Mouse (Mus musculus): ENCODE results near the gene Zfp575. TPM values are rescaled to one million over a fixed set of nuclear protein-coding genes. Genes with fewer than 3 reads are reported as not detected.

The Zfp575 gene
- 1.4 TPM in 2 replicates for polyA plus RNA-seq (2012; rRNA removed)

GRCm38 (mm10) chr7:24587330-24588105, at the start of gene Zfp575, which contains the start of gene Ethe1:
Gene Zfp575 (minus strand): TSS chr7:24587641.
Gene Ethe1 (plus strand): TSS chr7:24587543.
- 7% methylated on average over 30 of the region's 30 CpGs for WGBS
- Histone ChIP-seq H3K4me1 (ENCODE audit: control insufficient read depth, insufficient read depth, low read length) (no peaks in the 10 kb centered on the region), H3K27ac (ENCODE audit: insufficient read depth, low read length) (no peak within 1 kb of the TSS), H3K27me3 (ENCODE audit: control insufficient read depth, insufficient read depth, low read length) (no peaks in the 10 kb centered on the region), H3K4me3 (replicated peaks; ENCODE audit: insufficient read depth, low read depth, low read length) (peak within 1 kb of the TSS; percentile 56)
- DNase-seq = peak; percentile 44 to 50
- TF ChIP-seq CTCF (IDR thresholded peaks at IDR 0.05; ENCODE audit: borderline replicate concordance, insufficient read depth, low read depth, low read length) = no peak
- peak; percentile 71; the same call in 1 of the 2 replicates for TF ChIP-seq POLR2A (IDR thresholded peaks at IDR 0.05; ENCODE audit: borderline replicate concordance, insufficient read depth, low read length)

DNA sequence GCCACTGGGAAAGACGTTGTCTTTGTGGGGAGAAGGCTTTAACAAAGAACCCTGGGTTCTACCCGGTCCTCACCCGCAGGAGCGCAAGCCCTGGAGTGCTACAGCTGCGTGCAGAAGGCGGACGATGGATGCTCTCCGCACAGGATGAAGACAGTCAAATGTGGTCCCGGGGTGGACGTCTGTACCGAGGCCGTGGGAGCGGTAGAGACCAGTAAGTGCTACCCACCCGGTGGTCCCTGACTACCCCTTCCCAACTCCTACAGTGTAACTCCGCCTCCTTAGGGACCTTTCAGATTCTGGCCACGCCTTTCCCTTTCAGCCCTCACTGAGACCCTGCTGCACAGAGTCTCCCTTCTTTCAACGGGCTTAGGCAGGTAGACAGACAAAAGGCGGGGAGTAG, 49.6 kb upstream of the Zfp575 start:
- no peak overlapping the region for H3K4me3 ChIP-seq (replicated peaks; ENCODE audit: insufficient read depth, low read depth, low read length)
- WGBS = 4% methylated on average over 18 of the region's 18 CpGs
- DNase-seq = no peak
- no peaks in the 10 kb centered on the region for H3K4me1 ChIP-seq (ENCODE audit: control insufficient read depth, insufficient read depth, low read length)
- no peak overlapping the region for H3K27ac ChIP-seq (ENCODE audit: insufficient read depth, low read length)
- no peak for TF ChIP-seq CTCF (IDR thresholded peaks at IDR 0.05; ENCODE audit: borderline replicate concordance, insufficient read depth, low read depth, low read length)
- TF ChIP-seq POLR2A (IDR thresholded peaks at IDR 0.05; ENCODE audit: borderline replicate concordance, insufficient read depth, low read length) = no peak
- peaks cover 1% of the 10 kb centered on the region for H3K27me3 ChIP-seq (ENCODE audit: control insufficient read depth, insufficient read depth, low read length)

DNA sequence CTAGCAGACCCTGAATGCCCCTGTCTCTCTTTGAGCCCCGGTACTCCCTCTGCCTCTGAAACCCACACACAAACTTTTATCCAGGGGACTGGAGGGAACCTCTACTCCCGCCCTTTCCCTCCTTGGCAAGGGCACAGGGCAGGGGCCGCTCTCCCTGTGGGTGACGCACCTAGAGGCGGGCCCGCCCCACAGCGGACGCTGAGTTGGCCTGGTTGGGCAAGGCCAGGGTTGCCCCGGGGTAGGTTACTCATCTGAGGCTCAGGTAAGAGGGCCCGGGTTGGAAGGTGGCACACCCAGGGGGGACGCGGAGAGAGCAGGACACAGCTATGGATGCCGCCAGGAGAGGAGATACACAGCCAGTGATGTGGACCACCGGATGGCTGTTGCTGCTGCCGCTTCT, 48.8 kb upstream of the Zfp575 start, which contains the start of gene Lypd3:
TSS of gene Lypd3 (plus strand) at position 287 of the 400 bp plus-strand sequence.
- WGBS = 22% methylated on average over 15 of the region's 15 CpGs
- H3K27me3 ChIP-seq (ENCODE audit: control insufficient read depth, insufficient read depth, low read length) = peaks cover 1% of the 10 kb centered on the region
- DNase-seq = no peak

DNA sequence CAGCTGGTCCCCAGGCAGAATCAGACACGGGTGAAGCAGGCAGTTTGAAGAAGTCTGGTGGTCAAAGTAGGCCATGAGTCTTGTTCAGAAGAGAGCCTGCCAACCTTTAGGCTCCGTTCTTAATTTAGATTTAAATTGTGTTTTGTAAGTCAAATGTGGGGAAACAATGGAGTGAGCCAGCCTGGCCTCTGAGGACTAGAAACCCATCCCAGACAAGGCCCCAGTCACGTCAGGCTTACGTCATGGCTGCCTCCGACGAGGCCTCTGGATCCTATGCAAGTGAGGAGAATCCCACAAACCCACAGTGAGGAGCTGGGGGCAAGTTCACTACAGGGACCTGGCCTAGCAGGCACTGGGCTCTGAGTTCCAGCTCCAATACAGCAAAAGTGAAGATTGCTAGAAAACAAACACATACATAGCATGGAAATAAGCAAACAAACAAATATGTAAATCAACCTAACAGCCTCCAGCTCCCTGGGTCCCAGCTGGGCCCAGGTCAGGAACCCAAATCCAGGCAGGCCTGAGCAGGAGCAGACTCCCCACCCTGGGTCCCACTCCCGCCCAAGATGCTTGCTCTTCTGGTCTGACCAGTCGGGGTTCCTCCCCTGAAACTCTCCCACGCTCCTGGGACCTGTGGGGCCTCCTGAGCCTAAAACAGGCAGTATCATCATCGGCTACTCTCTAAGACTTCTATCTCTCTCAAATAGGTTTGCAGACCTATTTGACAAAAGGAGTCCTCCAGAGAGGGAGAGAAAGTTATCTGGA, 42.9 kb upstream of the Zfp575 start:
- H3K4me3 ChIP-seq (replicated peaks; ENCODE audit: insufficient read depth, low read depth, low read length) = no peak overlapping the region
- no peak for TF ChIP-seq CTCF (IDR thresholded peaks at IDR 0.05; ENCODE audit: borderline replicate concordance, insufficient read depth, low read depth, low read length)
- TF ChIP-seq POLR2A (IDR thresholded peaks at IDR 0.05; ENCODE audit: borderline replicate concordance, insufficient read depth, low read length) = no peak
- no peaks in the 10 kb centered on the region for H3K4me1 ChIP-seq (ENCODE audit: control insufficient read depth, insufficient read depth, low read length)
- no peaks in the 10 kb centered on the region for H3K27me3 ChIP-seq (ENCODE audit: control insufficient read depth, insufficient read depth, low read length)
- WGBS = 83% methylated on average over 10 of the region's 10 CpGs
- DNase-seq = no peak
- no peak overlapping the region for H3K27ac ChIP-seq (ENCODE audit: insufficient read depth, low read length)

More for the DNA sequence above, 48.8 kb upstream of the Zfp575 start, which contains the start of gene Lypd3:
- TF ChIP-seq CTCF (IDR thresholded peaks at IDR 0.05; ENCODE audit: borderline replicate concordance, insufficient read depth, low read depth, low read length) = no peak
- no peak for TF ChIP-seq POLR2A (IDR thresholded peaks at IDR 0.05; ENCODE audit: borderline replicate concordance, insufficient read depth, low read length)
- Histone ChIP-seq H3K4me3 (replicated peaks; ENCODE audit: insufficient read depth, low read depth, low read length) (no peak within 1 kb of the TSS), H3K4me1 (ENCODE audit: control insufficient read depth, insufficient read depth, low read length) (no peaks in the 10 kb centered on the region), H3K27ac (ENCODE audit: insufficient read depth, low read length) (no peak within 1 kb of the TSS)

DNA sequence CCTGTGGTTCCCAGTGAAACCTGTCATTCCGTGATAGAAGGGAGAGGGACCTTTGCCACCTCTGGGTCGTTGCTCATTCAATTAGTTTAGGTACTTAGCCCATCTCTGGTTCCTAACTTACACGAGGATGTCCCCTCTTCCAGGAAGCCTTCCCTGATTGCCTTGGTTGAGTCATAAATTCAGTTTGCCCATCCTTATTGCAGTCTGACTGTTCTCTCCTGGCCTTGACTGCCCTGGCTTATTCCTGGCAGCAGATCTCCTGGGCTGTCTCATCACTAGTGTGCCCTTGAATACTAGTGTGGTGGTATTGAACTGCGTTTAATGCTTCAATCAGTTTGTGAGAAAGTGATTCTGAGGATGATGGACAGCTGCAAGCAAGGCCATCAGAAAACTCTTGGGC, 42.2 kb upstream of the Zfp575 start:
- WGBS = 77% methylated on average over 4 of the region's 4 CpGs
- Histone ChIP-seq H3K27ac (ENCODE audit: insufficient read depth, low read length) (no peak overlapping the region), H3K27me3 (ENCODE audit: control insufficient read depth, insufficient read depth, low read length) (no peaks in the 10 kb centered on the region), H3K4me3 (replicated peaks; ENCODE audit: insufficient read depth, low read depth, low read length) (no peak overlapping the region), H3K4me1 (ENCODE audit: control insufficient read depth, insufficient read depth, low read length) (no peaks in the 10 kb centered on the region)
- DNase-seq = no peak
- no peak for TF ChIP-seq CTCF (IDR thresholded peaks at IDR 0.05; ENCODE audit: borderline replicate concordance, insufficient read depth, low read depth, low read length)
- no peak for TF ChIP-seq POLR2A (IDR thresholded peaks at IDR 0.05; ENCODE audit: borderline replicate concordance, insufficient read depth, low read length)

DNA sequence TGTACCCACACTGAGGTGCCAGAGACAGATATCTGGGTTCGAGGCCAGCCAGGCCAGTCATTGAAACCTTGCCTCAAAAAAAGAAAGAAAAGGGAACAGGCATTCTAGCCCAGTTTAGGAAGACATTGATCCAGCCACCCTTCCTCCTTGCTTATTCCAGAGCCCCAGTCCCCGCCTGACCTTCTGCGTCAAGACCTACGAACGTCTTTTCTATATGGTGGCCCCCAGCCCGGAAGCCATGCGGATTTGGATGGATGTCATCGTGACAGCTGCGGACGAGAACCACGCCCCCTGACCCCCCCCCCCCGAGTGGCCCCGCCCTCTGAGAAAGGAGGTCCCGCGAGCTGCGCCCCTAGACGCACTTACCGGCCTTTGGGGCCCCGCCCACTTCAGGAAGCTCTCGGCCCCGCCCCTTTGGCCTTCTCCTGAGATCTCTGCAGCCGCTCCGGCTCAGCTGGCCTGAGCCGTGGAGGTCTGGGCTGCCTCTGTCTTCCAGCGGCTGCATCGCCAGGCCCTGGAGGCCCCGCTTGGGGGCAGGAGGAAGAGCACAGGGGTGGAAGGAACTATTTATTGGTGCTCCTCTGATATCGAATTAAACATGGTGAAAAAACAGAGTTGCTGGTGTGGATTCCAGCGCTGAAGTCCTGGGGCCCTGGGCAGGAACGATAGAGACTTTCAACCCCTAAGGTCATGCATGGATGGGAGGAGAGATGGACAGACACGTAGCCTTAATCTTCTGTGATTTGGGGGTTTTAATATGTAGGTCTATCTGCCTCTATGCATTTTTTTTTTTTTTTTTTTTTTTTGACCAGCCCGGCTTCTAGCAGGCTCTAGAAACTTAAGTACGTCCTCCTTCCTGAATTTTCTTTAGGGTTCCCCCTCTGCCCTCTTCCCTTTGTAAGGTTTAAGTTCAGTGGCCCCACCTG, 41.5 kb upstream of the Zfp575 start:
- no peak for TF ChIP-seq POLR2A (IDR thresholded peaks at IDR 0.05; ENCODE audit: borderline replicate concordance, insufficient read depth, low read length)
- TF ChIP-seq CTCF (IDR thresholded peaks at IDR 0.05; ENCODE audit: borderline replicate concordance, insufficient read depth, low read depth, low read length) = no peak
- peak overlapping the region; percentile 1 for H3K4me3 ChIP-seq (replicated peaks; ENCODE audit: insufficient read depth, low read depth, low read length)
- 10% methylated on average over 32 of the region's 33 CpGs for WGBS

DNA sequence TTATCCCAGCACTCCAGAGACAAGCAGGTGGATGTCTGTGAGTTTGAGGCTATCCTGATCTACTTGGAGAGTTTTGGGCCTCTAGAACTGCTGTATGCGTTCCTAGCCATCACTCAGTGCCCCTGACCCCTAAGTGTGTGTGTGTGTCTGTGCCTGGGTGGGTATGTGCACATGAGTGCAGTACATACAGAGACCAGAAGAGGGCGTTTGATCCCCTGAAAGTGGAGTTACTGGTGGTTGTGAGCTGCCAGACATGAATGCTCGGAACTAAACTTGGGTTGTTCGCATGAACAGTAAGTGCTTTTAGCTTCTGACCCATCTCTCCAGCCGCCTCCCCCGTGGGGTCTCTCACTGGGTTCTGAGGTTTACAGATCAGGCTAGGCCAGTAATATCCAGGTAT, 35.5 kb upstream of the Zfp575 start:
- no peak for TF ChIP-seq CTCF (IDR thresholded peaks at IDR 0.05; ENCODE audit: borderline replicate concordance, insufficient read depth, low read depth, low read length)
- TF ChIP-seq POLR2A (IDR thresholded peaks at IDR 0.05; ENCODE audit: borderline replicate concordance, insufficient read depth, low read length) = no peak
- 83% methylated on average over 6 of the region's 6 CpGs for WGBS
- Histone ChIP-seq H3K4me3 (replicated peaks; ENCODE audit: insufficient read depth, low read depth, low read length) (no peak overlapping the region), H3K27me3 (ENCODE audit: control insufficient read depth, insufficient read depth, low read length) (no peaks in the 10 kb centered on the region), H3K27ac (ENCODE audit: insufficient read depth, low read length) (no peak overlapping the region), H3K4me1 (ENCODE audit: control insufficient read depth, insufficient read depth, low read length) (no peaks in the 10 kb centered on the region)
- DNase-seq = no peak

More for the DNA sequence above, 41.5 kb upstream of the Zfp575 start:
- Histone ChIP-seq H3K4me1 (ENCODE audit: control insufficient read depth, insufficient read depth, low read length) (no peaks in the 10 kb centered on the region), H3K27me3 (ENCODE audit: control insufficient read depth, insufficient read depth, low read length) (no peaks in the 10 kb centered on the region), H3K27ac (ENCODE audit: insufficient read depth, low read length) (no peak overlapping the region)
- peak; percentile 36 to 53 for DNase-seq

All from cerebellum, adult 2 months (tissue).